In genomic region chr6:87335935-87336295, GRCm38 (mm10) we compare ENCODE assay signal across 12 mouse cellular contexts. TPM values are rescaled to one million over a fixed set of nuclear protein-coding genes. Genes with fewer than 3 reads are reported as not detected.
DNase-seq lines count a peak whose midpoint lies in the region; ATAC-seq and TF ChIP-seq lines count a peak whose summit lies in the region.
"Had no signal": no experiment of that assay in that cellular context is flagged by ENCODE, and none has a peak within 500 bp of the region (broad histone marks: within the 10 kb centered on the region; RNA-seq: fewer than 3 reads in every experiment).

No protein-coding gene starts in this region.

- peak; percentile 5; the same call in 1 of the 2 replicates for ATAC-seq in hindbrain, embryonic 15.5 days (ENCODE audit: low FRiP score, low read depth)
- no peak for ATAC-seq in hindbrain, embryonic 12.5 days (ENCODE audit: low FRiP score)
- no peak; the same call in 1 of the 2 replicates for ATAC-seq in forebrain, embryonic 15.5 days (replicated peaks)
- ATAC-seq in CD4-positive, CD25-positive, alpha-beta regulatory T cell, adult 4 months = no peak

- H3K4me3 ChIP-seq in hindbrain, embryonic 15.5 days = 0 out of 2 replicates have a peak overlapping the region, but pooled peaks have one; percentile 63
- H3K4me3 ChIP-seq in hindbrain, embryonic 12.5 days = no peak overlapping the region
- H3K4me3 ChIP-seq in cortical plate, adult 2 months (ENCODE audit: insufficient read depth, low read length) = peak overlapping the region; percentile 66; the same call in 1 of the 2 replicates
- H3K4me3 ChIP-seq in forebrain, embryonic 15.5 days = no peak overlapping the region

- 0 out of 2 replicates have a peak, but pooled peaks cover 3% of the 10 kb centered on the region for H3K27me3 ChIP-seq in hindbrain, embryonic 15.5 days
- H3K27me3 ChIP-seq in hindbrain, embryonic 12.5 days = peaks cover 6% of the 10 kb centered on the region; the same call in 1 of the 2 replicates
- H3K27me3 ChIP-seq in forebrain, embryonic 15.5 days = no peaks in the 10 kb centered on the region

- no peaks in the 10 kb centered on the region for H3K36me3 ChIP-seq in hindbrain, embryonic 15.5 days
- no peaks in the 10 kb centered on the region for H3K36me3 ChIP-seq in hindbrain, embryonic 12.5 days
- no peaks in the 10 kb centered on the region for H3K36me3 ChIP-seq in forebrain, embryonic 15.5 days
- H3K36me3 ChIP-seq: G1E had no signal

- TF ChIP-seq CTCF in cortical plate, adult 2 months (IDR thresholded peaks at IDR 0.05; ENCODE audit: extremely low read depth, insufficient read depth, low read length) = no peak

- H3K9ac ChIP-seq in hindbrain, embryonic 15.5 days = no peak overlapping the region
- H3K9ac ChIP-seq in hindbrain, embryonic 12.5 days = no peak overlapping the region
- H3K9ac ChIP-seq in forebrain, embryonic 15.5 days (replicated peaks) = no peak overlapping the region

- H3K9me3 ChIP-seq in hindbrain, embryonic 15.5 days = no peaks in the 10 kb centered on the region
- no peaks in the 10 kb centered on the region for H3K9me3 ChIP-seq in hindbrain, embryonic 12.5 days (replicated peaks)
- no peaks in the 10 kb centered on the region for H3K9me3 ChIP-seq in forebrain, embryonic 15.5 days
- H3K9me3 ChIP-seq: G1E had no signal

- peak; percentile 46 for DNase-seq in lung, postnatal 25 days (ENCODE audit: low spot score)
- no peak for DNase-seq in frontal cortex, postnatal 14 days (ENCODE audit: low spot score in 2 of 2)
- no peak for DNase-seq in layer of hippocampus, postnatal 36 days
- DNase-seq: cerebellum, adult 9-10 months had no signal

- H3K27ac ChIP-seq in hindbrain, embryonic 15.5 days (replicated peaks) = no peak overlapping the region
- H3K27ac ChIP-seq in hindbrain, embryonic 12.5 days = no peak overlapping the region
- no peak overlapping the region for H3K27ac ChIP-seq in cortical plate, adult 2 months (ENCODE audit: insufficient read depth, low read length)
- H3K27ac ChIP-seq in forebrain, embryonic 15.5 days (replicated peaks) = no peak overlapping the region

- H3K4me1 ChIP-seq in hindbrain, embryonic 15.5 days (replicated peaks) = peaks cover 16% of the 10 kb centered on the region
- peaks cover 17% of the 10 kb centered on the region for H3K4me1 ChIP-seq in hindbrain, embryonic 12.5 days
- peaks cover 3% of the 10 kb centered on the region; the same call in 1 of the 2 replicates for H3K4me1 ChIP-seq in cortical plate, adult 2 months (ENCODE audit: control insufficient read depth, insufficient read depth, low read length)
- H3K4me1 ChIP-seq in forebrain, embryonic 15.5 days = peaks cover 22% of the 10 kb centered on the region

- no peak overlapping the region for H3K4me2 ChIP-seq in hindbrain, embryonic 15.5 days
- H3K4me2 ChIP-seq in hindbrain, embryonic 12.5 days (replicated peaks) = no peak overlapping the region
- peak overlapping the region; percentile 86; the same call in 1 of the 2 replicates for H3K4me2 ChIP-seq in forebrain, embryonic 15.5 days (replicated peaks)

- 36% methylated on average over 6 of the region's 6 CpGs for WGBS in hindbrain, embryonic 15.5 days
- WGBS in hindbrain, embryonic 12.5 days = 35% methylated on average over 6 of the region's 6 CpGs
- WGBS in forebrain, embryonic 15.5 days = 29% methylated on average over 6 of the region's 6 CpGs

- TF ChIP-seq POLR2A in cortical plate, adult 2 months (IDR thresholded peaks at IDR 0.05; ENCODE audit: extremely low read depth, insufficient read depth, low read length) = no peak

RNA-seq across cellular contexts. Expression of gene Antxr1, which starts 0.3 kb away (rescaled TPM):
- polyA plus RNA-seq in hindbrain, embryonic 15.5 days (2015; fragmentation: Nextera tagmentation; extraction: Ambion mirVana) = 4.7 and 5.2 TPM in 2 replicates
- polyA plus RNA-seq in hindbrain, embryonic 12.5 days (2016; fragmentation: Nextera tagmentation; extraction: Ambion mirVana) = 5.0 and 5.1 TPM in 2 replicates
- 10.5 and 10.9 TPM in 2 replicates for polyA plus RNA-seq in cortical plate, adult 2 months (2012; rRNA removed)
- 3.0 and 3.4 TPM in 2 replicates for polyA plus RNA-seq in forebrain, embryonic 15.5 days (2015; fragmentation: Nextera tagmentation; extraction: Ambion mirVana)
- not detected for polyA plus RNA-seq in CD4-positive, CD25-positive, alpha-beta regulatory T cell, adult 4 months (2017; shearing (Covaris generic))
- 10 to 100 TPM in 1 of 2 experiments, 1 to 10 TPM in 1; 9.0 to 10.2 TPM for total RNA-seq in layer of hippocampus, postnatal 36 days (2021)
- polyA plus RNA-seq: G1E had no signal

RNA-seq across cellular contexts. Expression of gene Gkn1, which starts 14.8 kb away (rescaled TPM):
- polyA plus RNA-seq in hindbrain, embryonic 15.5 days (2015; fragmentation: Nextera tagmentation; extraction: Ambion mirVana) = not detected in 2 replicates
- not detected in 2 replicates for polyA plus RNA-seq in hindbrain, embryonic 12.5 days (2016; fragmentation: Nextera tagmentation; extraction: Ambion mirVana)
- 0.13 and 0.17 TPM in 2 replicates for polyA plus RNA-seq in cortical plate, adult 2 months (2012; rRNA removed)
- polyA plus RNA-seq in forebrain, embryonic 15.5 days (2015; fragmentation: Nextera tagmentation; extraction: Ambion mirVana) = not detected in 2 replicates
- polyA plus RNA-seq in CD4-positive, CD25-positive, alpha-beta regulatory T cell, adult 4 months (2017; shearing (Covaris generic)) = not detected
- not detected for total RNA-seq in layer of hippocampus, postnatal 36 days (2021)
- total RNA-seq: adrenal gland, adult 8-10 months; G1E had no signal
- polyA plus RNA-seq: G1E had no signal

RNA-seq across cellular contexts. Expression of gene Gkn2, which starts 37.2 kb away (rescaled TPM):
- polyA plus RNA-seq in hindbrain, embryonic 15.5 days (2015; fragmentation: Nextera tagmentation; extraction: Ambion mirVana) = not detected in 2 replicates
- polyA plus RNA-seq in hindbrain, embryonic 12.5 days (2016; fragmentation: Nextera tagmentation; extraction: Ambion mirVana) = not detected in 2 replicates
- not detected in 2 replicates for polyA plus RNA-seq in cortical plate, adult 2 months (2012; rRNA removed)
- polyA plus RNA-seq in forebrain, embryonic 15.5 days (2015; fragmentation: Nextera tagmentation; extraction: Ambion mirVana) = not detected in 2 replicates
- polyA plus RNA-seq in CD4-positive, CD25-positive, alpha-beta regulatory T cell, adult 4 months (2017; shearing (Covaris generic)) = not detected
- not detected for total RNA-seq in layer of hippocampus, postnatal 36 days (2021)
- total RNA-seq: adrenal gland, adult 8-10 months; G1E; left cerebral cortex, adult 8-10 months had no signal
- polyA plus RNA-seq: G1E had no signal

RNA-seq across cellular contexts. Expression of gene Gkn3, which starts 52.8 kb away (rescaled TPM):
- 0.41 and 1.0 TPM in 2 replicates for polyA plus RNA-seq in hindbrain, embryonic 15.5 days (2015; fragmentation: Nextera tagmentation; extraction: Ambion mirVana)
- 0.26 TPM in 1 of 2 replicates, not detected in the other for polyA plus RNA-seq in hindbrain, embryonic 12.5 days (2016; fragmentation: Nextera tagmentation; extraction: Ambion mirVana)
- 28.4 and 42.8 TPM in 2 replicates for polyA plus RNA-seq in cortical plate, adult 2 months (2012; rRNA removed)
- polyA plus RNA-seq in forebrain, embryonic 15.5 days (2015; fragmentation: Nextera tagmentation; extraction: Ambion mirVana) = 0.27 TPM in 1 of 2 replicates, not detected in the other
- not detected for polyA plus RNA-seq in CD4-positive, CD25-positive, alpha-beta regulatory T cell, adult 4 months (2017; shearing (Covaris generic))
- total RNA-seq in layer of hippocampus, postnatal 36 days (2021) = 1 to 10 TPM; 1.1 to 3.5 TPM
- total RNA-seq: G1E had no signal
- polyA plus RNA-seq: G1E had no signal

Comparison
In these comparisons a context has a peak if more than half of its experiments do, and no peak if none do; other contexts are left out.
1. H3K4me3 ChIP-seq: peak in hindbrain, embryonic 15.5 days (single experiment) and cortical plate, adult 2 months (single experiment); none in hindbrain, embryonic 12.5 days (single experiment) and forebrain, embryonic 15.5 days (single experiment).